Mouse (Mus musculus) myocyte (in vitro differentiated cells): Measurements from ENCODE around the gene Derl3. TPM values are rescaled to one million over a fixed set of nuclear protein-coding genes. Genes with fewer than 3 reads are reported as not detected.

Source experiments
- H3K27me3 ChIP-seq: one replicate; pipeline ENCODE4 v1.6.1; 2011; ENCODE audit not compliant: control insufficient read depth, insufficient read depth, insufficient read length
- H3K36me3 ChIP-seq: one replicate; pipeline ENCODE4 v1.6.1; 2011; ENCODE audit not compliant: control insufficient read depth, insufficient read depth
- H3K4me2 ChIP-seq: one replicate; pipeline ENCODE4 v1.6.1; 2011; ENCODE audit warnings: low read depth, control low read depth
- H3K4me3 ChIP-seq: one replicate; pipeline ENCODE4 v1.5.1; 2011; ENCODE audit warnings: mild to moderate bottlenecking, control low read depth, moderate library complexity
- H3K79me2 ChIP-seq: one replicate; pipeline ENCODE4 v1.6.1; 2011; ENCODE audit not compliant: control insufficient read depth, insufficient read depth
- H3ac ChIP-seq: one replicate; pipeline ENCODE4 v1.6.1; 2011; ENCODE audit not compliant: control insufficient read depth, insufficient read length
- CEBPB ChIP-seq: IDR thresholded peaks from 2 replicates; pipeline ENCODE4 v1.6.1; 2011; ENCODE audit warnings: mild to moderate bottlenecking, moderate library complexity; ENCODE audit not compliant: poor library complexity, insufficient read depth, severe bottlenecking
- E2F4 ChIP-seq: IDR thresholded peaks from one replicate; pipeline ENCODE4 v1.6.1; 2011; ENCODE audit warnings: mild to moderate bottlenecking, control low read depth, moderate library complexity; ENCODE audit not compliant: insufficient read depth
- MAX ChIP-seq: IDR thresholded peaks from one replicate; pipeline ENCODE4 v1.6.1; 2011; ENCODE audit warnings: low read depth, mild to moderate bottlenecking, control low read depth
- MYOD1 ChIP-seq, 3 experiments: IDR thresholded peaks; one replicate each; pipeline ENCODE4 v1.6.1; 2011; ENCODE audit warnings: control low read depth in 2 of 3, low read depth in 2 of 3, mild to moderate bottlenecking in 2 of 3, moderate library complexity in 1 of 3; ENCODE audit not compliant: insufficient read length in 2 of 3, control insufficient read depth in 1 of 3
- MYOG ChIP-seq, 3 experiments: IDR thresholded peaks; one replicate each; pipeline ENCODE4 v1.6.1; 2011; ENCODE audit warnings: control low read depth in 2 of 3, low read depth in 2 of 3, mild to moderate bottlenecking in 2 of 3; ENCODE audit not compliant: insufficient read length in 2 of 3, control insufficient read depth in 1 of 3, insufficient read depth in 1 of 3
- POLR2A ChIP-seq: IDR thresholded peaks from one replicate; pipeline ENCODE4 v1.6.1; 2011; ENCODE audit warnings: low read depth, mild to moderate bottlenecking, control low read depth, moderate library complexity; ENCODE audit not compliant: insufficient read length
- POLR2AphosphoS2 ChIP-seq: IDR thresholded peaks from one replicate; pipeline ENCODE4 v1.6.1; 2011; ENCODE audit warnings: low read depth, control low read depth; ENCODE audit not compliant: insufficient read length
- REST ChIP-seq: IDR thresholded peaks from one replicate; pipeline ENCODE4 v1.6.1; 2011; ENCODE audit warnings: mild to moderate bottlenecking, control low read depth, moderate library complexity; ENCODE audit not compliant: insufficient read depth, insufficient read length
- SRF ChIP-seq: IDR thresholded peaks from one replicate; pipeline ENCODE4 v1.6.1; 2011; ENCODE audit warnings: low read depth; ENCODE audit not compliant: control insufficient read depth, insufficient read length
- TCF12 ChIP-seq: IDR thresholded peaks from one replicate; pipeline ENCODE4 v1.6.1; 2011; ENCODE audit warnings: mild to moderate bottlenecking, control low read depth; ENCODE audit not compliant: poor library complexity, insufficient read depth, severe bottlenecking
- TCF3 ChIP-seq: IDR thresholded peaks from one replicate; pipeline ENCODE4 v1.6.1; 2011; ENCODE audit warnings: low read depth, control low read depth; ENCODE audit not compliant: insufficient read length
- USF1 ChIP-seq: IDR thresholded peaks from one replicate; pipeline ENCODE4 v1.6.1; 2011; ENCODE audit warnings: low read depth, mild to moderate bottlenecking, control low read depth, moderate library complexity
- polyA plus RNA-seq: library from polyadenylated mRNA; unstranded; fragments of >200 nt; fragmentation: generic; extraction: Trizol; gene quantifications from one replicate; pipeline ENCODE4 v1.2.1, GENCODE M21; 2012; ENCODE audit warnings: missing spikeins

Derl3 gene
- polyA plus RNA-seq, 1 experiment: 0.58 TPM

DNA sequence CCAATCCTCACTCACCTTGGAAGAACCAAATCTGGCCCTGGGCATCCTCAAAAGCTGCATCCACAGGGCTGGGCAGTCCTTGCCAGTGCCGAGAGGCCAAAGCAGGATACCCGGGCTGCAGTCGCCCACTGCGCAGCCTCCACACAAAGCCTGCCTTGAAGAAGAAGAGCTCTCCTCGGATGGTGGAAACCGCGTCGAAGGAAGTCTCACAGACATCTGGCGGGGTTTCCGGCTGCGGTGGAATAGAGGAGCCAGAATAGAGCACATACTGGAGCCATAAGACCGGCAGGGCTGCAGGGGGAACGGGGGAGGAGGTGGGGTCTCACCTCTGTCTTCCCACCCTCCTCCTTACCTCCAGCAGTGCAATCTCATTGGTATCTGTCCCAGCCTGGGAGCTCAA lies 33.2 kb downstream of the Derl3 start:
- no peak for TF ChIP-seq MYOD1 (IDR thresholded peaks at IDR 0.05; ENCODE audit: control insufficient read depth in 1 of 3, insufficient read length in 2 of 3, low read depth in 2 of 3)
- TF ChIP-seq TCF3: no peak
- TF ChIP-seq REST: no peak
- TF ChIP-seq MAX: no peak
- Histone ChIP-seq H3K79me2 (peaks cover 27% of the 10 kb centered on the region), H3K4me2 (no peak overlapping the region), H3K4me3 (no peak overlapping the region), H3K36me3 (peaks cover 34% of the 10 kb centered on the region), H3ac (no peak overlapping the region), H3K27me3 (no peaks in the 10 kb centered on the region)

DNA sequence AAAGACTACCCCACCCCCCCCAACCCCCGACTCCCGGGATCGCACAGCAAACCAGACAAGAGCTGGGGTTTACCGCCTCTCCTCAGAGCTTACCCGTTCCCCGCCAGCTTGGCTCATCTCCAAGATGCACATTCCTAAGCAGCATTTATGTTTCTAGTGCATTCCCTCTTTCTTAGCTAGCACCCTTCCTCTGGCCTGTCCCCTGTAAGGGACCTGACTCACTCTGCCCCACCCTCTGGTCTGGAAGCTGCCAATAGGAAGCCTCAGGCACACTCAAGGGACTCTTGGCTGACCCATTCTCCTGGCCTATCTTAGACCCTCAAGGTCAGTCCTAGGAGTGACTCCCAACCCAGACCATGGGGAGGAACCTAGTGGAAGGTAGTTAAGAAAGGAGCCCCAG lies 37.1 kb downstream of the Derl3 start:
- Histone ChIP-seq H3ac (no peak overlapping the region), H3K4me3 (peak overlapping the region; percentile 74), H3K4me2 (peak overlapping the region; percentile 83), H3K36me3 (peaks cover 15% of the 10 kb centered on the region), H3K27me3 (no peaks in the 10 kb centered on the region), H3K79me2 (peaks cover 34% of the 10 kb centered on the region)
- TF ChIP-seq POLR2A (peak; percentile 23), TCF3 (no peak), POLR2AphosphoS2 (peak; percentile 48)

DNA sequence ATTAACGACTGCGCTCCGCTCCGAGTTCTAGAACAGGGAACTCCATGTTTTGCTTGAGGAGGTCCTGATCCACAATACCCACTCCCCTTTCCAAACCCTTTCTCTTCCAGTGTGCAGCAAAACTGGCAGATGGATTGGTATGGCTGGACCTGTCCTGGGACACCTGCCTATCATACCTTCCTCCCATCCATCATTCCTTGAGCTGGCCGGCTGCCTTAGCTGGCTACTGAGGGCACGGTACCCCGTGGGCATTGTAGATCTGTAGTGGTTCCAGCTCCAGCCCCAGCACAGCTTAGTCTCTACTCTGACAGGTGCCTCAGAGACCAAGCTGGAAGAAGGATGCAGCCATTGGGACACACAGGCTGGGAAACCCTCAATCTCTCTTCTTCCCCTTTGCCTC lies 38.1 kb downstream of the Derl3 start:
- Histone ChIP-seq H3ac (peak overlapping the region; percentile 73), H3K27me3 (no peaks in the 10 kb centered on the region), H3K36me3 (peaks cover 8% of the 10 kb centered on the region), H3K79me2 (peaks cover 34% of the 10 kb centered on the region), H3K4me3 (peak overlapping the region; percentile 74), H3K4me2 (peak overlapping the region; percentile 83)
- TF ChIP-seq TCF3 (no peak), POLR2AphosphoS2 (peak; percentile 73), TCF12 (no peak), CEBPB (no peak), POLR2A (peak; percentile 37)

- TF ChIP-seq POLR2AphosphoS2: peak; percentile 98
- no peak for TF ChIP-seq MYOG (IDR thresholded peaks at IDR 0.05; ENCODE audit: control insufficient read depth in 1 of 3, insufficient read depth in 1 of 3, insufficient read length in 2 of 3, low read depth in 2 of 3)
- peak in 1 of 3 experiments; percentile 13 for TF ChIP-seq MYOD1 (IDR thresholded peaks at IDR 0.05; ENCODE audit: control insufficient read depth in 1 of 3, insufficient read length in 2 of 3, low read depth in 2 of 3)
- TF ChIP-seq POLR2A: peak; percentile 98
- no peak for TF ChIP-seq MAX
- no peak for TF ChIP-seq USF1
- TF ChIP-seq TCF3: no peak
- Histone ChIP-seq H3ac (peak overlapping the region; percentile 73), H3K36me3 (peaks cover 8% of the 10 kb centered on the region), H3K27me3 (no peaks in the 10 kb centered on the region), H3K4me2 (peak overlapping the region; percentile 97), H3K79me2 (peaks cover 34% of the 10 kb centered on the region), H3K4me3 (peak overlapping the region; percentile 74)
Measured at GRCm38 (mm10) chr10:75932081-75932678, 39.0 kb downstream of the Derl3 start.

GRCm38 (mm10) chr10:75932891-75933290 lies 39.7 kb downstream of the Derl3 start, which contains the start of gene Chchd10:
Chchd10 (plus strand) TSS chr10:75933130.
- H3K36me3 ChIP-seq: peaks cover under 1% of the 10 kb centered on the region
- H3K4me3 ChIP-seq: peak within 1 kb of the TSS; percentile 74
- H3K27me3 ChIP-seq: no peaks in the 10 kb centered on the region
- peaks cover 34% of the 10 kb centered on the region for H3K79me2 ChIP-seq
- peak within 1 kb of the TSS; percentile 73 for H3ac ChIP-seq
- peak within 1 kb of the TSS; percentile 97 for H3K4me2 ChIP-seq
- TF ChIP-seq E2F4: no peak
- TF ChIP-seq SRF: no peak
- no peak for TF ChIP-seq POLR2AphosphoS2
- TF ChIP-seq TCF3: no peak
- TF ChIP-seq MYOD1 (IDR thresholded peaks at IDR 0.05; ENCODE audit: control insufficient read depth in 1 of 3, insufficient read length in 2 of 3, low read depth in 2 of 3): no peak
- no peak for TF ChIP-seq REST
- no peak for TF ChIP-seq USF1
- no peak for TF ChIP-seq POLR2A
- TF ChIP-seq CEBPB: no peak
